Mouse (Mus musculus) heart, embryonic 16.5 days (tissue): ENCODE results near the gene Zfp784. TPM values are rescaled to one million over a fixed set of nuclear protein-coding genes. Genes with fewer than 3 reads are reported as not detected.

Experiments used
- ATAC-seq: fragments of 200-750 bp; cut with Nextera tagmentation; replicated peaks from 2 replicates; pipeline ENCODE4 v1.8.0; 2017; ENCODE audit warnings: moderate number of reproducible peaks; ENCODE audit not compliant: insufficient read depth, low FRiP score; ENCODE audit errors: extremely low read depth
- H3K27ac ChIP-seq: fragments of 300-500 bp; sonication (generic); 2 replicates; pipeline ENCODE4 v1.5.1; 2014; ENCODE audit warnings: mild to moderate bottlenecking, low read length, control low read depth, moderate library complexity
- H3K27me3 ChIP-seq: fragments of 300-500 bp; sonication (generic); 2 replicates; pipeline ENCODE4 v1.6.1; 2014; ENCODE audit warnings: low read length, mixed read lengths; ENCODE audit not compliant: control insufficient read depth, insufficient read depth
- H3K36me3 ChIP-seq: fragments of 300-500 bp; sonication (generic); 2 replicates; pipeline ENCODE4 v1.6.1; 2014; ENCODE audit not compliant: control insufficient read depth, insufficient read depth
- H3K4me1 ChIP-seq: fragments of 300-500 bp; sonication (generic); 2 replicates; pipeline ENCODE4 v1.6.1; 2014; ENCODE audit warnings: low read length, mixed read lengths; ENCODE audit not compliant: control insufficient read depth, insufficient read depth
- H3K4me2 ChIP-seq: fragments of 300-500 bp; sonication (generic); 2 replicates; pipeline ENCODE4 v1.6.1; 2014; ENCODE audit warnings: low read depth, mild to moderate bottlenecking, control low read depth, low read length
- H3K4me3 ChIP-seq: fragments of 300-500 bp; sonication (generic); 2 replicates; pipeline ENCODE4 v1.5.1; 2014; ENCODE audit warnings: mild to moderate bottlenecking, control low read depth, low read length
- H3K9ac ChIP-seq: fragments of 300-500 bp; sonication (generic); 2 replicates; pipeline ENCODE4 v1.6.1; 2014; ENCODE audit warnings: low read length, control low read depth
- H3K9me3 ChIP-seq: fragments of 300-500 bp; sonication (generic); replicated peaks from 2 replicates; pipeline ENCODE4 v1.6.1; 2016; ENCODE audit warnings: low read length; ENCODE audit not compliant: control insufficient read depth
- WGBS: fragments of 180-500 bp; shearing (Covaris S2); extraction: QIAGEN DNeasy Blood & Tissue Kit; methylation state at CpG from one replicate; pipeline ENCODE4 v1.1.7; 2014; 5-methylcytosine and 5-hydroxymethylcytosine counted together
- polyA plus RNA-seq: library from polyadenylated mRNA; unstranded; fragments of >200 nt; fragmentation: Nextera tagmentation; extraction: Ambion mirVana; gene quantifications from 2 replicates; pipeline ENCODE4 v1.2.1, GENCODE M21; 2015

The Zfp784 gene
- polyA plus RNA-seq, 1 experiment from 2014 or later: 6.8 TPM

GRCm38 (mm10) chr7:5052931-5053343, 14.7 kb upstream of the Zfp784 start:
- H3K4me2 ChIP-seq: peak overlapping the region; percentile 92
- no peak for ATAC-seq
- H3K4me3 ChIP-seq: peak overlapping the region; percentile 78
- H3K9ac ChIP-seq: no peak overlapping the region
- WGBS: 9% methylated on average over 45 of the region's 45 CpGs
- peaks cover 26% of the 10 kb centered on the region for H3K4me1 ChIP-seq
- H3K36me3 ChIP-seq: no peaks in the 10 kb centered on the region
- H3K9me3 ChIP-seq: no peaks in the 10 kb centered on the region
- H3K27me3 ChIP-seq: peaks cover 53% of the 10 kb centered on the region
- H3K27ac ChIP-seq: no peak overlapping the region

- no peaks in the 10 kb centered on the region for H3K9me3 ChIP-seq
- no peak for ATAC-seq
- WGBS: 6% methylated on average over 12 of the region's 12 CpGs
These were observed 14.2 kb upstream of the Zfp784 start for GRCm38 (mm10) chr7:5052438-5052837.

GRCm38 (mm10) chr7:5051193-5052192, 13.2 kb upstream of the Zfp784 start, which contains the start of gene Zfp580:
Gene Zfp580, plus strand, starts transcription at chr7:5051538.
- WGBS: 1% methylated on average over 64 of the region's 65 CpGs
- Histone ChIP-seq H3K9ac (peak within 1 kb of the TSS; percentile 86), H3K4me3 (peak within 1 kb of the TSS; percentile 78), H3K9me3 (no peaks in the 10 kb centered on the region), H3K4me1 (peaks cover 24% of the 10 kb centered on the region), H3K27me3 (peaks cover 40% of the 10 kb centered on the region), H3K36me3 (no peaks in the 10 kb centered on the region), H3K4me2 (peak within 1 kb of the TSS; percentile 92), H3K27ac (peak within 1 kb of the TSS; percentile 16; the same call in 1 of the 2 replicates)
- peak; percentile 75 for ATAC-seq

More at GRCm38 (mm10) chr7:5052438-5052837, 14.2 kb upstream of the Zfp784 start:
- H3K4me3 ChIP-seq: peak overlapping the region; percentile 78
- peaks cover 48% of the 10 kb centered on the region for H3K27me3 ChIP-seq
- H3K36me3 ChIP-seq: no peaks in the 10 kb centered on the region
- peaks cover 26% of the 10 kb centered on the region for H3K4me1 ChIP-seq
- no peak overlapping the region for H3K27ac ChIP-seq
- H3K4me2 ChIP-seq: peak overlapping the region; percentile 92
- no peak overlapping the region; the same call in 1 of the 2 replicates for H3K9ac ChIP-seq

GRCm38 (mm10) chr7:5047313-5047712, 9.1 kb upstream of the Zfp784 start:
- whole genome bisulfite sequencing: 17% methylated on average over 2 of the region's 2 CpGs

GRCm38 (mm10) chr7:5046112-5046511, 7.9 kb upstream of the Zfp784 start:
- Histone ChIP-seq H3K27ac (no peak overlapping the region), H3K36me3 (no peaks in the 10 kb centered on the region), H3K4me1 (peaks cover 3% of the 10 kb centered on the region; the same call in 1 of the 2 replicates), H3K4me3 (no peak overlapping the region), H3K9ac (no peak overlapping the region), H3K27me3 (no peaks in the 10 kb centered on the region), H3K4me2 (no peak overlapping the region), H3K9me3 (no peaks in the 10 kb centered on the region)
- no peak for ATAC-seq
- 62% methylated on average over 2 of the region's 2 CpGs for WGBS

More at GRCm38 (mm10) chr7:5047313-5047712, 9.1 kb upstream of the Zfp784 start:
- H3K4me3 ChIP-seq: no peak overlapping the region
- no peak overlapping the region for H3K27ac ChIP-seq
- no peaks in the 10 kb centered on the region for H3K36me3 ChIP-seq
- H3K27me3 ChIP-seq: peaks cover 5% of the 10 kb centered on the region; the same call in 1 of the 2 replicates
- H3K9me3 ChIP-seq: no peaks in the 10 kb centered on the region
- ATAC-seq: no peak
- H3K4me2 ChIP-seq: no peak overlapping the region
- H3K9ac ChIP-seq: no peak overlapping the region
- H3K4me1 ChIP-seq: peaks cover 8% of the 10 kb centered on the region

GRCm38 (mm10) chr7:5044981-5045380, 6.7 kb upstream of the Zfp784 start:
- Histone ChIP-seq H3K4me1 (no peaks in the 10 kb centered on the region), H3K4me2 (no peak overlapping the region), H3K27me3 (no peaks in the 10 kb centered on the region), H3K27ac (no peak overlapping the region), H3K9ac (no peak overlapping the region), H3K9me3 (no peaks in the 10 kb centered on the region), H3K4me3 (no peak overlapping the region), H3K36me3 (0 out of 2 replicates have a peak, but pooled peaks cover 3% of the 10 kb centered on the region)
- WGBS: 49% methylated on average over 2 of the region's 2 CpGs
- no peak for ATAC-seq

- H3K4me1 ChIP-seq: peaks cover 9% of the 10 kb centered on the region
- 32% methylated on average over 5 of the region's 5 CpGs for WGBS
- H3K9ac ChIP-seq: peak overlapping the region; percentile 92
- H3K27ac ChIP-seq: peak overlapping the region; percentile 98
- peaks cover 22% of the 10 kb centered on the region for H3K36me3 ChIP-seq
- H3K9me3 ChIP-seq: no peaks in the 10 kb centered on the region
- no peak for ATAC-seq
- no peaks in the 10 kb centered on the region for H3K27me3 ChIP-seq
- H3K4me3 ChIP-seq: peak overlapping the region; percentile 86
- peak overlapping the region; percentile 64 for H3K4me2 ChIP-seq
These were observed 694 bp upstream of the Zfp784 start for GRCm38 (mm10) chr7:5038940-5039339.

GRCm38 (mm10) chr7:5037467-5037866, 779 bp downstream of the Zfp784 start:
- peak overlapping the region; percentile 92 for H3K9ac ChIP-seq
- peak overlapping the region; percentile 86 for H3K4me3 ChIP-seq
- WGBS: 74% methylated on average over 8 of the region's 8 CpGs
- ATAC-seq: no peak
- peak overlapping the region; percentile 64 for H3K4me2 ChIP-seq
- H3K27me3 ChIP-seq: no peaks in the 10 kb centered on the region
- no peaks in the 10 kb centered on the region for H3K9me3 ChIP-seq
- H3K4me1 ChIP-seq: peaks cover 9% of the 10 kb centered on the region
- H3K27ac ChIP-seq: peak overlapping the region; percentile 98
- H3K36me3 ChIP-seq: peaks cover 37% of the 10 kb centered on the region

- ATAC-seq: no peak
- H3K4me2 ChIP-seq: no peak overlapping the region
- no peak overlapping the region for H3K4me3 ChIP-seq
- no peak overlapping the region; the same call in 1 of the 2 replicates for H3K27ac ChIP-seq
- peaks cover 9% of the 10 kb centered on the region for H3K4me1 ChIP-seq
- WGBS: 89% methylated on average over 7 of the region's 7 CpGs
- peaks cover 41% of the 10 kb centered on the region for H3K36me3 ChIP-seq
- H3K9ac ChIP-seq: no peak overlapping the region; the same call in 1 of the 2 replicates
- H3K27me3 ChIP-seq: no peaks in the 10 kb centered on the region
- peaks cover 2% of the 10 kb centered on the region for H3K9me3 ChIP-seq
These were observed 1.2 kb downstream of the Zfp784 start for GRCm38 (mm10) chr7:5037026-5037425.
